Mouse (Mus musculus) CD4-positive, CD25-positive, alpha-beta regulatory T cell, adult 4 months (primary cell): ENCODE data around the gene Ier3. TPM values are rescaled to one million over a fixed set of nuclear protein-coding genes. Genes with fewer than 3 reads are reported as not detected.

Source experiments
- ATAC-seq: one replicate; pipeline ENCODE4 v1.8.0; 2017
- polyA plus RNA-seq, 2 experiments: library from polyadenylated mRNA; unstranded; fragments of 100-300 nt; shearing (Covaris generic); gene quantifications; one replicate each; pipeline ENCODE4 v1.2.1; 2017

The Ier3 gene
- polyA plus RNA-seq, 2 experiments from 2014 or later, result 1.1 to 1.9 TPM

GRCm38 (mm10) chr17:35812307-35812706, 9.2 kb upstream of the Ier3 start:
- no peak for ATAC-seq

GRCm38 (mm10) chr17:35812736-35813135, 8.7 kb upstream of the Ier3 start:
- ATAC-seq, result no peak

GRCm38 (mm10) chr17:35813245-35813647, 8.2 kb upstream of the Ier3 start:
- no peak for ATAC-seq

GRCm38 (mm10) chr17:35813653-35814052, 7.8 kb upstream of the Ier3 start:
- peak; percentile 64 for ATAC-seq

- ATAC-seq, result no peak
Measured at GRCm38 (mm10) chr17:35814678-35815077, 6.8 kb upstream of the Ier3 start.

- no peak for ATAC-seq
Measured at GRCm38 (mm10) chr17:35815836-35816235, 5.6 kb upstream of the Ier3 start.

GRCm38 (mm10) chr17:35816686-35817085, 4.8 kb upstream of the Ier3 start:
- ATAC-seq, result no peak

GRCm38 (mm10) chr17:35817226-35817625, 4.3 kb upstream of the Ier3 start:
- ATAC-seq, result no peak

GRCm38 (mm10) chr17:35820111-35820510, 1.4 kb upstream of the Ier3 start:
- no peak for ATAC-seq

GRCm38 (mm10) chr17:35822564-35822963, 1.1 kb downstream of the Ier3 start:
- ATAC-seq, result no peak

GRCm38 (mm10) chr17:35822964-35823937, 1.8 kb downstream of the Ier3 start, which contains the start of gene Flot1:
TSS of gene Flot1 (plus strand) at chr17:35823230.
- ATAC-seq, result peak; percentile 79

- no peak for ATAC-seq
Measured at GRCm38 (mm10) chr17:35824402-35824801, 2.9 kb downstream of the Ier3 start.

- ATAC-seq, result no peak
Measured at GRCm38 (mm10) chr17:35825109-35825850, 3.8 kb downstream of the Ier3 start.

- peak; percentile 99 for ATAC-seq
Measured at GRCm38 (mm10) chr17:35829737-35830136, 8.3 kb downstream of the Ier3 start.

- no peak for ATAC-seq
Measured at GRCm38 (mm10) chr17:35832400-35833238, 11.1 kb downstream of the Ier3 start.

- ATAC-seq, result no peak
Measured at GRCm38 (mm10) chr17:35833239-35833751, 11.8 kb downstream of the Ier3 start.

- ATAC-seq, result no peak
Measured at GRCm38 (mm10) chr17:35833894-35834293, 12.4 kb downstream of the Ier3 start.

- ATAC-seq, result no peak
Measured at GRCm38 (mm10) chr17:35834696-35835422, 13.4 kb downstream of the Ier3 start.

GRCm38 (mm10) chr17:35835424-35836140, 14.1 kb downstream of the Ier3 start:
- ATAC-seq, result no peak

GRCm38 (mm10) chr17:35836178-35836965, 14.9 kb downstream of the Ier3 start:
- peak; percentile 9 for ATAC-seq
